8 mouse cellular contexts compared by ENCODE assay signal in genomic region chr1:182504223-182504622, GRCm38 (mm10). TPM values are rescaled to one million over a fixed set of nuclear protein-coding genes. Genes with fewer than 3 reads are reported as not detected.
DNase-seq lines count a peak whose midpoint lies in the region; ATAC-seq lines count a peak whose summit lies in the region.

No protein-coding gene starts in this region.

- 32% methylated on average over 4 of the region's 4 CpGs for WGBS in forebrain, embryonic 13.5 days
- 20% methylated on average over 4 of the region's 4 CpGs for WGBS in forebrain, embryonic 16.5 days
- 15% methylated on average over 4 of the region's 4 CpGs for WGBS in lung, embryonic 15.5 days

- peaks cover 12% of the 10 kb centered on the region for H3K4me1 ChIP-seq in forebrain, embryonic 13.5 days
- peaks cover 6% of the 10 kb centered on the region for H3K4me1 ChIP-seq in forebrain, embryonic 16.5 days (replicated peaks; ENCODE audit: control insufficient read depth, insufficient read depth, low read length)
- peaks cover 71% of the 10 kb centered on the region for H3K4me1 ChIP-seq in lung, embryonic 15.5 days

- no peaks in the 10 kb centered on the region for H3K9me3 ChIP-seq in forebrain, embryonic 13.5 days (replicated peaks)
- no peaks in the 10 kb centered on the region for H3K9me3 ChIP-seq in forebrain, embryonic 16.5 days (ENCODE audit: control insufficient read depth, low read length)
- H3K9me3 ChIP-seq in lung, embryonic 15.5 days: no peaks in the 10 kb centered on the region

- peaks cover 27% of the 10 kb centered on the region for H3K36me3 ChIP-seq in forebrain, embryonic 13.5 days (ENCODE audit: poor library complexity, severe bottlenecking)
- no peaks in the 10 kb centered on the region for H3K36me3 ChIP-seq in forebrain, embryonic 16.5 days (ENCODE audit: control insufficient read depth, insufficient read depth)
- peaks cover 7% of the 10 kb centered on the region; the same call in 1 of the 2 replicates for H3K36me3 ChIP-seq in lung, embryonic 15.5 days

- DNase-seq in MEL-GATA-1-ER (ENCODE audit: extremely low read depth, low read depth): peak; percentile 94
- peak; percentile 70 for DNase-seq in gastrocnemius, postnatal 10 days
- DNase-seq in thymus, postnatal 14 days: no peak
- no peak for DNase-seq in left cerebral cortex, adult 11 months (ENCODE audit: low spot score)

- no peaks in the 10 kb centered on the region for H3K27me3 ChIP-seq in forebrain, embryonic 13.5 days
- no peaks in the 10 kb centered on the region for H3K27me3 ChIP-seq in forebrain, embryonic 16.5 days (replicated peaks; ENCODE audit: control insufficient read depth, insufficient read depth, low read length)
- no peaks in the 10 kb centered on the region for H3K27me3 ChIP-seq in lung, embryonic 15.5 days

- H3K27ac ChIP-seq in forebrain, embryonic 13.5 days: no peak overlapping the region; the same call in 1 of the 2 replicates
- H3K27ac ChIP-seq in forebrain, embryonic 16.5 days (ENCODE audit: low read length): no peak overlapping the region
- H3K27ac ChIP-seq in lung, embryonic 15.5 days: peak overlapping the region; percentile 64

- no peak overlapping the region for H3K4me2 ChIP-seq in forebrain, embryonic 13.5 days
- no peak overlapping the region for H3K4me2 ChIP-seq in forebrain, embryonic 16.5 days (ENCODE audit: low read length)
- H3K4me2 ChIP-seq in lung, embryonic 15.5 days: peak overlapping the region; percentile 27

- H3K4me3 ChIP-seq in forebrain, embryonic 13.5 days: no peak overlapping the region
- no peak overlapping the region for H3K4me3 ChIP-seq in forebrain, embryonic 16.5 days (replicated peaks; ENCODE audit: low read length)
- H3K4me3 ChIP-seq in lung, embryonic 15.5 days: no peak overlapping the region

- ATAC-seq in forebrain, embryonic 13.5 days: peak; percentile 48; the same call in 1 of the 2 replicates
- no peak for ATAC-seq in forebrain, embryonic 16.5 days
- ATAC-seq in inflammation-experienced regulatory T-cells, adult 6 months: peak; percentile 55
- peak; percentile 39; the same call in 1 of the 2 replicates for ATAC-seq in lung, embryonic 15.5 days (ENCODE audit: borderline replicate concordance, extremely low read depth, low FRiP score, low TSS enrichment)

- peak overlapping the region; percentile 34; the same call in 1 of the 2 replicates for H3K9ac ChIP-seq in forebrain, embryonic 13.5 days
- no peak overlapping the region for H3K9ac ChIP-seq in forebrain, embryonic 16.5 days (replicated peaks; ENCODE audit: low read depth, low read length)
- no peak overlapping the region for H3K9ac ChIP-seq in lung, embryonic 15.5 days

RNA-seq across cellular contexts. Expression of gene Capn2, which starts 13.2 kb away (rescaled TPM):
- 63.8 and 65.1 TPM in 2 replicates for polyA plus RNA-seq in forebrain, embryonic 13.5 days (2015; fragmentation: Nextera tagmentation; extraction: Ambion mirVana)
- polyA plus RNA-seq in forebrain, embryonic 16.5 days (2015; fragmentation: Nextera tagmentation; extraction: Ambion mirVana): 70.3 and 76.2 TPM in 2 replicates
- 10 to 100 TPM; 79.2 to 87.6 TPM for total RNA-seq in gastrocnemius, postnatal 10 days (2021)
- 10 to 100 TPM; 24.1 to 68.6 (median 38.1) TPM for polyA plus RNA-seq in inflammation-experienced regulatory T-cells, adult 6 months (2017; shearing (Covaris generic))
- 135 and 136 TPM in 2 replicates for polyA plus RNA-seq in lung, embryonic 15.5 days (2015; fragmentation: Nextera tagmentation; extraction: Ambion mirVana)

Comparison
In these comparisons a context has a peak if more than half of its experiments do, and no peak if none do; other contexts are left out.
1. DNase-seq: peak in MEL-GATA-1-ER (single experiment) and gastrocnemius, postnatal 10 days (single experiment); none in thymus, postnatal 14 days (single experiment) and left cerebral cortex, adult 11 months (single experiment).